Mouse (Mus musculus): ENCODE results near the gene Pde11a.

The Pde11a gene

DNA sequence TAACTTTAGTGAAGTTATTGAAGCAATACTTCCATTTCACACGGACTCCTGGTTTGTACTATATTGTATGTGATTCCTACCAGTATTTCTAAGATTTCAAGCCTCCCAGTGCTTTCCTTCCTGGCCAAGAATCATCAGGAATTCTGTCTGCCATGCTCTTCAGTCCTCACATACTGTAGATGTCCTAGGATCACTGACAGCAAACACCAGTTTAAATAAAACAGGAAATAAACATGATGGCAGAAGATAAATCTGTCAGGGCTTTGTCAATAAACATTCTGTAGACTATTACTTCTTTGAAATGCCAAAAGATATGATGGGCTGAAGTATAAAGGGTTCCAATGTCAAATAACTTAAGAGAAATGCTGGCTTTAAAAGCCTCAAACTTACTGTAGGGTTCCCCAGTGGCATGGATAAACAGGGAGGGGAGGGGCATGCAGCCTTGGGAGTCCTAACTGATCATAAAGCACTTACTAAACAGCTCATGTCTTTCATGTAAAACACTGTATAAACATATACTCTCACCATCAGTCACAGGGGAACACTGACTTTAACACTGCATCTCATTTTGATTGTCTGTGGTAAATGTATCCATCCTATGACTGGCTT lies 285.6 kb downstream of the Pde11a start:
- no peak for DNase-seq (ENCODE audit: low spot score)

- DNase-seq (ENCODE audit: low spot score): no peak
Measured at GRCm38 (mm10) chr2:76051385-76051784, 287.2 kb downstream of the Pde11a start.

GRCm38 (mm10) chr2:76050911-76051310 lies 287.7 kb downstream of the Pde11a start:
- DNase-seq (ENCODE audit: low spot score): no peak

DNA sequence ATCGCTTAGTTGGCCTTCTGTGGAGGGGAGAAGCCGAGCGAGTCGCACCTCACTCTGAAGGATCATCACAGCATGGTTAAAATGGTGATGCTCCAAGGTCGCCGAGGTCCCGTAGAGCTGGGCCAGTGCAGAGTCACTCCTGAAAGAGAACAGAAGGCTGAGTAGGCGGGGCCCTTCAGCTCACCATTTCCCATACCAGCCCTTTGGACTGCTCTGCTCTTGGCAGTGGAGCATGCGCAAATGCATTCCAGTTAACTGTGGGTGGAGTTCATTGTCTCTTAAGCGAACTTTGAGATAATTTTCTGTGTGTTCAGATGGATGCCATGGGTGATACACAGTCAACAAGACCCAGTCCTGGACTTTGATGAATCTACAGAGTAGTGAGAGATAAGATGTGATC lies 288.5 kb downstream of the Pde11a start:
- no peak for DNase-seq (ENCODE audit: low spot score)

DNA sequence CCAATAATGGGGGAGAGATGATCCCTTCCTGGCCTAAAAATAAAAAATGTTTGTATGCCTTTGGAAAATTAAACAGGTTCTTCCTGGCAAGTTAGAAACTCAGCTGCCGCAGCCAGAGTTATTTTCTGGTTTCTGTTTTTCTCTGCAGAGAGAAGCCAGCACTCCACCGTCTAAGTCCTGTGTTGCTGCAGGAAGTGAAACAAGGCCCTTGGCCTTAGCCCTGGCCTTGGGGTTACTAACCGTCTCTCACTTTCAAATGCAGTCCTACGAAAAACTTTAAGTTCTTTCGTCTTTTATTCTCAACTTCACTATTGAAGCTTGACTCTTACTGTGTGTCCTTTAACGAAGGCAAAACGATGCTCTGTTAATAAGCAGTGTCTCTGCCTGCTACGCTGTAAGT lies 289.0 kb downstream of the Pde11a start:
- DNase-seq (ENCODE audit: low spot score): no peak

DNA sequence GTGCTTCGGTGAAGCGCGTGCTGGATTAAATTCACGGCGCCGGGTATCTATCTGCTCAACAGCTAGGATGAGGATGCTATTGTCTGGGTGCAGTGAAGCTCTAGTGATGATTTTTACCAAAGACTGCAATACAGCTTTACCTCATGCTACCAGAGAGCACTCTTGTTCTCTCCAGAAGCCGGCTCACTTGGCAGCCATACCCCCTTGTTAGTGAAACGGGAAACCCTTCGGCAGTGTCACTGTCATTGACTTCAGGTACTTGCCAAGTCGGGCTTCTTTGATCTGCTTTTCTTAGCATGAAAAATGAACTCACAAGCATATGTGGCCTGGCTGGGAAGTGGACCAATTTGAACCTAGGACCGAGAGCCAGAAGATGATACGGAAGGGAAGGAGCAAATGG lies 290.8 kb downstream of the Pde11a start:
- no peak for DNase-seq (ENCODE audit: low spot score)

DNA sequence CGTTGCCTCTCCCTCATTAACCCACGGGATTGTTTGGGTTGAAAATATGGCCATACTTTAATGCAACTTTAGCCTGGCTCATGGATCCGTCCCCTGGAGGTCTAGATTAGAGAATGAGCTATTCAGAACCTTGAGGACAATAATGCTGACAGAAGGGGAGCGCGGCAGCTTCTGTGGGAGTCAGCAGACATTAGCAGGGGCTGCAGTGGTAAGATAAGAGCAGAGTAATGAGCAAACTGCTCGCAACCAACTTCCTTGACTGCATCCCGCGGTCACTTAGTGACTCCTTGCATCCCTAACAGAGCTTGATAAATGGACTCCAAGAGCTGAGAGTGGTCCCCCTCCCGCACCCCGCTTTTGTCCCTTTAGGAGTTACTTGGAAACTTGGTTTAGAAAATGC lies 296.4 kb downstream of the Pde11a start:
- no peak for DNase-seq (ENCODE audit: low spot score)

DNA sequence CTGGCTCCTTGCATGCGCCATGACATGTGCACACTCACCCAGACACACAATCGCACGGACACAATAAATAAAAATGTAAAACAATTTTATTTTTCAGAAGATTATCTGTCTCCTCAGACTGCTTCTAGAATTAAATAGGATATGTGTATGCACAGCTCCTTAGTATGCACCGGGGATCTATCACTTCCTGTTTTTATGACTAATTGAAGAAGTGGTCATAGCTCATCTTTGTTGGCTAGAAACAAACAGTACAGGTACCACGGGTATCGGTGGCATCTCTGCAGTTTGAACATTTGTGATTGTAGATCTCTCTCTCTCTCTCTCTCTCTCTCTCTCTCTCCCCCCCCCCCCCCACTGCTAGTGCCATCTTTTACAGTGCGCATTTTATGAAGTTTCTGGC lies 298.5 kb downstream of the Pde11a start:
- no peak for DNase-seq (ENCODE audit: low spot score)

DNA sequence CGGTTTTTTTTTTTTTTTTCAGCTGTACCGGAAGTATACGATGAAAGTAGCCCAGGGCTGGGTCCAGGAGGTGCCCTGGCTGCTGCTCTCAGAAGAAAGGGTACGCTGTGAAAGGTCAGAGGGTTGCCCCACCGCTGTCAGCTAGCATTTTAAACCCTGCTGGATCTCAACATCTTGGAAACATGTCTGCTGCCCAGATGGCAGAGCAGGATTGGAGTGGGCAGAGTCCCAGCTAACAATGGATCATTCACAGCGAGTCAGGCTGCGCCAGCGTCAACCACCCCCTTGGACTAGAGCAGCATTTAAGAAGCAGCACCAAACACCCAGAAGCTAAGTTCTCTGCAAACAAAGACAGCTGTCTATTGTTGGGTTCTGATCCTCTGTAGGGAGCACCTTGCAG lies 308.5 kb downstream of the Pde11a start:
- DNase-seq (ENCODE audit: low spot score): peak; percentile 77

DNA sequence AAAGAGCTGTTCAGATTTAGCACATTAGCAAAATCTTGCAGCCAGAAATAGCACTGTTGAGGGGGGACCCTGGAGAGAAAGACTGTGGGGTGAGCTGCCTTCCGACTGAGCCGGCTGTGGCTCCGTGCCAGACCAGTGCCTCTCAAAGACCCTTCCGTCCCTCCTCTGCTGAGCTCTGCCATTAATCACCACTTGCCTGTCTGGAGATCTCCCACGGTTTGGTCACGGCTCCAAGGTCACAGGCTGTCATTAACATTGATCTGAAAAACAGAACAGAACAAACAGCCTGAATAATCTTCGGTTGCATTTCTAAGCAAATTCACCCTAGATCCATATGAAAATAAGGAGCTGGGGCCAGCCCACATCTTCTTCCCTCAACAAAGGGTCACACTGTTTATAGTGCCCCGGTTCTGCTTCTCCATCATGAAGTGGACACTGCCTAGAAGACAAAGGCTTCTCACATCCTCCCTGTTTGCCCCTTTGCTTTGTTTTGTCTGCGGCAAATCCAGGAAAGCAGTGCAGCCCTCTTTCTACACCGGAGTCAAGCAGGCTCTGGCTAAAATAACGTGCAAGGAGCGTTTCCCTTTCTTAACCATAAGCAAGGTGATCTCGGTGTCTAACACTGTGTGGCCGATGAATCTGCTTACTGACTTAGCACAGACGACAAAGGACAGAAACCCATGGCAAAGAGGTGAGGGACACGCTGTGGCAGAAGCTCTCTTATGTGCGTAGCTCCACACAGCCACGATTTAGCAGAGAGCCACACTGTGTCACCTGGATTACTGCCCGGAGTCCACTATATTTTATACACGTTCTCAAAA lies 309.3 kb downstream of the Pde11a start:
- peak; percentile 86 for DNase-seq (ENCODE audit: low spot score)

- peak; percentile 50 for DNase-seq (ENCODE audit: low spot score)
Measured at GRCm38 (mm10) chr2:76016890-76017289, 321.7 kb downstream of the Pde11a start.

- DNase-seq (ENCODE audit: low spot score): no peak
Measured at GRCm38 (mm10) chr2:76016136-76016535, 322.4 kb downstream of the Pde11a start.

- DNase-seq (ENCODE audit: low spot score): no peak
Measured at GRCm38 (mm10) chr2:76015460-76015859, 323.1 kb downstream of the Pde11a start.

GRCm38 (mm10) chr2:76014659-76015058 lies 323.9 kb downstream of the Pde11a start:
- DNase-seq (ENCODE audit: low spot score): no peak

GRCm38 (mm10) chr2:76006194-76006593 lies 332.4 kb downstream of the Pde11a start:
- peak; percentile 69 for DNase-seq (ENCODE audit: low spot score)

GRCm38 (mm10) chr2:76002899-76003298 lies 335.7 kb downstream of the Pde11a start:
- DNase-seq (ENCODE audit: low spot score): peak; percentile 56

DNA sequence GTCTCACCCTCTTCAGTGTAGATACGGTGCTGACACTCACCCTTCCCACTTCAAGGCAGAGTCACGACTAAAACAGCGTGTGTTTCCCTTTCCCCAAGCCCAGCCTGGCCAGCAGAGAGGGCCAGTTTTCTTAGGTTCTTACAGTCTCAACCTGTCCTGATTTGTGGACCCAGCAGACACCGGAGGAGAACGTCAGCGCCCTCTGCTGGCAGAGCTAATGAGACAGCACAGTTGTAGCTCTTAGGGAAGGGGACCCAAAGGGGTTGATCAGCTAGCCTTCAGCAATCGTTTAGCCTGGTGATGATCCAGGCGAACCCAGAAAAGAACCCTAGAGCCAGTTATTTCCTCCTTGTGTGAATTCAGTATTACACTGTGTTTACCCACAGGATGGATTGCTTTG lies 337.2 kb downstream of the Pde11a start:
- peak; percentile 73 for DNase-seq (ENCODE audit: low spot score)

DNA sequence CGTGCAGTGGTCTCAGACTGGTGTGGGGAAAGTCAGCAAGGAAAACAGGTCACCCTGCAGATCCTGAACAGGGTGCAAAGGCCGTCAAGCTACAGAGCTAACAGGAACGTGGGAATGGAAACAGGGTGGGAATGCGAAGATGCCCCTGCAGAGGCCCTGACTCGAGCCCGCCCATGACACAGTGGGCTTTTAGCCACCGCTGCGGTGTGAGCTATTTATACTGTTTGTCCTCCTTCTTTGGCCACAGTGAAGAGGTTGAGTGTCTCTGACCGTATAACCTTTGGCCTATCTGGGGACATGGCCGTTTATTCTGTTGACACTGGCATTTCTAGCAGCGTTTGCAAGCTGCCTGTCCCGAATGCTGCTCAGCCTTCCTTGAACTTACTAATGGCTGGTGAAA lies 338.9 kb downstream of the Pde11a start:
- DNase-seq (ENCODE audit: low spot score): peak; percentile 57

GRCm38 (mm10) chr2:75998692-75999091 lies 339.9 kb downstream of the Pde11a start:
- DNase-seq (ENCODE audit: low spot score): peak; percentile 56

GRCm38 (mm10) chr2:75997726-75998125 lies 340.8 kb downstream of the Pde11a start:
- peak; percentile 64 for DNase-seq (ENCODE audit: low spot score)

DNA sequence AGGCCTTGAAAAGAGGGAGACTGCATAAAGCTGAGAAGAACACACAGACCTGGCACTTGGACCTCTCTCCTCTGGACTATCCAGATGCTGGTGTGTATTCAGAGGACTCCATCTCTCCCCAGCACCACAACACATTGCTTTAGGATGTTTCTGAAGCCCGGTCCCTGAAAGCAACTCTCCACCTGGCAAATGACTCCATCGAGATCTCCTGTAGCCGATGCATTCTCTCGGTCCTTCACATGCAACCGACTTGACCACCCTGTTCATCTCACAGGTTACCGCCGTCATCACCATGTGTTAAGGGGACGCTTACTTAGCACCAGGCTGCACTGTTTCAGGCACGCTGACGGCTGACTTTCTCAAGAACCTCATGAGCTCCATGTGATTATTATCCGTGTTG lies 343.7 kb downstream of the Pde11a start:
- no peak for DNase-seq (ENCODE audit: low spot score)

DNA sequence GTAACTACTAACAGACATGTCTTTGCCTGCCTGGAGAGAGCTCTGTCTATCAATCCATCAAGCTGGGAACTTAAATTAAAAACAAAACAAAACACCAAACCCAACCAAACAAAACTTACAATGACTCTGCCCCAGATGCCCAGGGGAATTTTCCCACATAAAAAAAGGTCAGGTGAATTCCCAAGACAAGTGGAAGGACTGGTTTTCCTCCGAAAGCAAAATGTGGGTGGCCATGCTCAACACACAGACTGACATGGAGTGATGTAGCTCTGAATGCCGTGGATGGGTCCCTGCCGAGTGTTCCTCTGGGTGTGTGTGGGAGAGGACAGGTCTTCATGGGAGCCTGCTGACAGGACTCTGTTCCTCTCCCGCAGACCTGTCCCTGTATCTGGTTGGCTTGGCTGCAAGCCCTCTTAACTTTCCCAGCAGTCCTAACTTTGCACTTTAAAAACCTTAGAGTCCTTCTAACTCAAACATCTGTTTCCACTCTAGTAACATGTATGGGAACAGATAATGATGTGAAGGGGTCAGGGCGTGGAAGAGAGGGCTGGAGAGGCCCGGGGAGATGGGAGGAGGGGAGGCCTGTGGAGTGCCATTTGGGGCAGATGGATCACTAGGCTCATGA lies 346.9 kb downstream of the Pde11a start:
- peak; percentile 57 for DNase-seq (ENCODE audit: low spot score)

GRCm38 (mm10) chr2:75990885-75991539 lies 347.6 kb downstream of the Pde11a start:
- DNase-seq (ENCODE audit: low spot score): peak; percentile 81
